Mouse (Mus musculus) C2C12 (cell line): Measurements from ENCODE around the gene Snapc3. TPM values are rescaled to one million over a fixed set of nuclear protein-coding genes. Genes with fewer than 3 reads are reported as not detected.
A peak's percentile ranks its signal among the peaks of the same experiment; 100 is the strongest.
"Not testable (repeated sequence)": the region's sequence is repeated elsewhere in the genome, so short reads cannot be mapped to it uniquely, and the experiment has no call there.

ENCODE experiments used
- H3K27me3 ChIP-seq: one replicate; pipeline ENCODE4 v1.6.1; 2011; ENCODE audit not compliant: control insufficient read depth, insufficient read depth, insufficient read length
- H3K36me3 ChIP-seq: one replicate; pipeline ENCODE4 v1.6.1; 2011; ENCODE audit not compliant: control insufficient read depth, insufficient read depth
- H3K4me3 ChIP-seq: one replicate; pipeline ENCODE4 v1.5.1; 2011; ENCODE audit warnings: mild to moderate bottlenecking, control low read depth; ENCODE audit not compliant: poor library complexity, insufficient read depth, severe bottlenecking
- H3K79me2 ChIP-seq: one replicate; pipeline ENCODE4 v1.6.1; 2011; ENCODE audit not compliant: control insufficient read depth, insufficient read depth
- H3K79me3 ChIP-seq: one replicate; pipeline ENCODE4 v1.6.1; 2011; ENCODE audit warnings: low read depth, control low read depth
- H3ac ChIP-seq: one replicate; pipeline ENCODE3; 2011; ENCODE audit warnings: low read depth; ENCODE audit not compliant: control insufficient read depth, insufficient read length
- CEBPB ChIP-seq: IDR thresholded peaks from one replicate; pipeline ENCODE4 v1.6.1; 2011; ENCODE audit warnings: low read depth, mild to moderate bottlenecking, control low read depth, moderate library complexity
- CTCF ChIP-seq: IDR thresholded peaks from one replicate; pipeline ENCODE4 v1.5.1; 2011; ENCODE audit not compliant: control insufficient read depth, insufficient read depth, insufficient read length
- FOSL1 ChIP-seq: IDR thresholded peaks from one replicate; pipeline ENCODE4 v1.8.0; 2011; ENCODE audit warnings: mild to moderate bottlenecking, low read length; ENCODE audit not compliant: poor library complexity, insufficient read depth, severe bottlenecking
- MAX ChIP-seq: IDR thresholded peaks from one replicate; pipeline ENCODE4 v1.6.1; 2011; ENCODE audit warnings: mild to moderate bottlenecking, control low read depth
- MYOD1 ChIP-seq: IDR thresholded peaks from one replicate; pipeline ENCODE4 v1.6.1; 2011; ENCODE audit warnings: low read depth; ENCODE audit not compliant: control insufficient read depth, insufficient read length
- MYOG ChIP-seq: IDR thresholded peaks from one replicate; pipeline ENCODE4 v1.6.1; 2011; ENCODE audit not compliant: control insufficient read depth, insufficient read length; ENCODE audit errors: extremely low read depth
- USF1 ChIP-seq: IDR thresholded peaks from one replicate; pipeline ENCODE4 v1.6.1; 2011; ENCODE audit warnings: low read depth, mild to moderate bottlenecking, control low read depth, moderate library complexity
- polyA plus RNA-seq: library from polyadenylated mRNA; unstranded; fragments of >200 nt; fragmentation: generic; extraction: Trizol; gene quantifications from one replicate; pipeline ENCODE4 v1.2.1, GENCODE M21; 2012; ENCODE audit warnings: missing spikeins

Gene Snapc3
- polyA plus RNA-seq, 1 experiment = 13.4 TPM

DNA sequence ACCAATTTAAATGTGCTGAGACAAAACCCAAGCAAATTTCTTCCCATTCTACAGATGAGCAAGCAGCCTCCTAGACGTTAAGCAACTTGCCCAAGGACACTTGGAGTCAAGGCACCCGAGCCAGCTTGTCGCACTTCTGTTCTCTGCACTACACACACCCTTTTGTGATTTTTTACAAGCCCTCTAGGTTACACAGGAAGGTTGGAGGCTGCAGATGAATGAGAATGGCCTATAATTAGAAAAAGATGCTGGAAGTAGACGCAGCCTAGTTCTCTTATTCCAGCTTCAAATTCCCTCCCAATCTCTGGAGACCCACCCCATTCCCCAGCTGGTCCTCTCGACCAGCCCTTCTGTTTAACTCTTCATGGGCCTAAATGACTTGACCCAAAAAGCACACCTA lies 71.6 kb downstream of the Snapc3 start:
- TF ChIP-seq MYOG = no peak
- TF ChIP-seq CTCF = no peak
- no peak for TF ChIP-seq CEBPB
- Histone ChIP-seq H3K27me3 (no peaks in the 10 kb centered on the region), H3K4me3 (no peak overlapping the region), H3K79me2 (peaks cover 15% of the 10 kb centered on the region), H3K79me3 (peaks cover 15% of the 10 kb centered on the region), H3ac (no peak overlapping the region), H3K36me3 (peaks cover 3% of the 10 kb centered on the region)

DNA sequence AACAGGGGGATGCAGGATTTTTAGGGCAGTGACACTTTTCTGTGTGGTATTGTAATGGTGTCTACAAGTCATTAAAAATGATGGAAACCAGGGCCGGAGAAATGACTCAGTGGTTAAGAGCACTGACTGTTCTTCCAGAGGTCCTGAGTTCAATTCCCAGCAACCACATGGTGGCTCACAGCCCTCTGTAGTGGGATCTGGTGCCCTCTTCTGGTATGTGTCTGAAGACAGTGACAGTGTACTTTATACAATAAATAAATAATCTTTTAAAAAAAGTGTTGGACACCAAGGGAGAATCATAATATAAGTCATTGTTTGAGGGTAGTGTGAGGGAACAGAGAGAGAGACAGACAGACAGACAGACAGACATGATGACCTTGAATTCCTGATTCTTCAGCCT lies 75.6 kb downstream of the Snapc3 start:
- H3K27me3 ChIP-seq = no peaks in the 10 kb centered on the region
- H3ac ChIP-seq = no peak overlapping the region
- TF ChIP-seq CTCF (no peak), CEBPB (no peak), MYOG (no peak), MYOD1 (no peak), USF1 (no peak), MAX (no peak), FOSL1 (no peak)
- H3K79me3 ChIP-seq = no peaks in the 10 kb centered on the region
- H3K36me3 ChIP-seq = no peaks in the 10 kb centered on the region
- no peaks in the 10 kb centered on the region for H3K79me2 ChIP-seq
- no peak overlapping the region for H3K4me3 ChIP-seq

DNA sequence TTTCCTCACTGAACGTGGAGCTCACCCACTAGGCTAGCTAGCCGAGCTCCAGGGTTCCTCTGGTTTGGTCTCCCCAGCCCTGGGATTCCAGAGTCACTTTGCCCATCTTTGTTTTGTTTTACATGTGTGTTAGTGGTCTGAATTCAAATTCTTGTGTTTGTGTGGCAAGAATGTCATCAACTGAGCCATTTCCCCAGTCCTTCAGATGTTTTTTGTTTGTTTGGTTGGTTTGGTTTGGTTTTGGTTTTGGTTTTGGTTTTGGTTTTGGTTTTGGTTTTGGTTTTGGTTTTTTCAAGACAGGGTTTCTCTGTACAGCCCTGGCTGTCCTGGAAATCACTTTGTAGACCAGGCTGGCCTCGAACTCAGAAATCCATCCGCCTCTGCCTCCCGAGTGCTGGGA lies 79.5 kb downstream of the Snapc3 start:
- H3K27me3 ChIP-seq, H3K79me3 ChIP-seq, H3K4me3 ChIP-seq, H3K79me2 ChIP-seq, H3K36me3 ChIP-seq, H3ac ChIP-seq: not testable (repeated sequence)

DNA sequence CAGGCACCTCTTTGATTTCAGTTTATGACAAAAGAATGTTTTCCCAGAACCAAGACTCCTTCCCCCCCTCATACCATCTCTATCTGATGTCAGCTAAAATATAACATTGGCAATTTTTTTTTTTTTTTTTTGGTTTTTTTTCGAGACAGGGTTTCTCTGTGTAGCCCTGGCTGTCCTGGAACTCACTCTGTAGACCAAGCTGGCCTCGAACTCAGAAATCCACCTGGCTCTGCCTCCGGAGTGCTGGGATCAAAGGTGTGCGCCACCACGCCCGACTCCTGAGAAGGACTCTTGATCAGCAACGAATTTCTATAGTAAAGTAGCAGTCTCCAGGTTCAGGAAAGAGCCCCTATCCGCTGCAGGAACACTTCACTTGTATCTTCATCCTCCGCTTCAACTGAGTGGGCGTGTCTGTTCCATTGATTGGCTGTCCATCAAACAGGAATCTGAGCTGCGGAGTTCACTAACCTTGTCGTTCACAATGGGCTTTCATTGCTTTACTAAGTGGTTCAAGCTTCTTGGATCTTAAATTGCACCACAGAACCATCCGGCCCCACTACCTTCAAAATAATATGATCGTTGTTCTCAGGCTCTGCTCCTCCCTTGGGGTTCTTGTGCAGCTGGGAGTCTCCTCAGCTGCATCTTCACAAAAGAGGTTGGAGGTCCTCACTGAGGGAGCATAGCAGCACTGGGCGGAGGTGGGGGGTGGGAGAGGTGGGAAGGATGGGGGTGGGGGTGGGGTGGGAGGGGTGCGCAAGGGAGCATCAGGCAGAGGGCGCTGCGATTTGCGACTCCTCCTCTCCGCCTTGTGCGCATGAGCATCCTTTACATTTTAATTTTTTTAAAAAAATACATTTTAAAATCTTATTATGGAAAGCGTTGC lies 82.9 kb downstream of the Snapc3 start:
- no peaks in the 10 kb centered on the region for H3K79me3 ChIP-seq
- TF ChIP-seq USF1 = no peak
- TF ChIP-seq MYOD1 = no peak
- TF ChIP-seq MAX = no peak
- TF ChIP-seq CTCF = no peak
- H3K36me3 ChIP-seq = no peaks in the 10 kb centered on the region
- no peak overlapping the region for H3K4me3 ChIP-seq
- H3K79me2 ChIP-seq = no peaks in the 10 kb centered on the region
- no peaks in the 10 kb centered on the region for H3K27me3 ChIP-seq
- H3ac ChIP-seq = no peak overlapping the region

DNA sequence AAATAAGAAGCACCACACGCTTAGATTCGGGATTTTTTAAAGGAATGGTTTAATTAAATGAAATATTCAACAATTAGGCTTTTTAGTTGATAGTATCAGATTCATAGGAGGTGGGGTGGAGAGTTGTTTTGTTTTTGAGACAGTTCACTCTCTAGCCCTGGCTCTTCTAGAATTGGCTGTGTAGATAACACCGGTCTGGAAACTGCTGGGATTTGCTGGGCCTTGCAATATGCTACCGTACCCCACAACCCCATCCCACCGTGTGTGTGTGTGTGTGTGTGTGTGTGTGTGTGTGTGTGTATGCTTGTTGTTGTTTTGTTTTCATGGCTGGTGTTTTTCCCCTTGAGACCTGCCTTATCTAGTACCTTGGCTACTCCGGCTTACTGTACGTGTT lies 83.5 kb downstream of the Snapc3 start:
- no peak overlapping the region for H3ac ChIP-seq
- no peak for TF ChIP-seq MYOG
- TF ChIP-seq CTCF = no peak
- TF ChIP-seq USF1 = no peak
- no peak for TF ChIP-seq CEBPB
- no peak for TF ChIP-seq MYOD1
- TF ChIP-seq MAX = no peak
- TF ChIP-seq FOSL1 = no peak
- no peak overlapping the region for H3K4me3 ChIP-seq
- no peaks in the 10 kb centered on the region for H3K79me3 ChIP-seq
- no peaks in the 10 kb centered on the region for H3K36me3 ChIP-seq
- no peaks in the 10 kb centered on the region for H3K27me3 ChIP-seq
- H3K79me2 ChIP-seq = no peaks in the 10 kb centered on the region

DNA sequence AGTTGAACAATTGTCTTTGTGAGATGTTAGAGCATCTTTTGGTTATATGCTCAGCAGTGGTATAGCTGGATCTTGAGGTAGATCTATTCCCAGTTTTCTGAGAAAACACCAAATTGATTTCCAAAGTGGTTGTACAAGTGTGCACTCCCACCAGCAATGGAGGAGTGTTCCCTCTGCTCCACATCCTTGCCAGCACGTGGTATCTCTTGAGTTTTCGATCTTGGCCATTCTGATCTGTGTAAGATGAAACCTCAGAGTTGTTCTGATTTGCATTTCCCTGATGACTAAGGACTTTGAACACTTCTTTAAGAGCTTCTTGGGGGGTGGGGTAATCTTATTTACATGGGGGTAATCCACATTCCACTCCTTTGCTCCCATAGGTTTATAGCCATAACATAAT lies 92.1 kb downstream of the Snapc3 start:
- peak; percentile 26 for TF ChIP-seq USF1
- TF ChIP-seq CTCF = no peak

More for the DNA sequence above, 92.1 kb downstream of the Snapc3 start:
- no peak overlapping the region for H3K4me3 ChIP-seq
- no peak overlapping the region for H3ac ChIP-seq
- H3K79me3 ChIP-seq = no peaks in the 10 kb centered on the region
- H3K79me2 ChIP-seq = no peaks in the 10 kb centered on the region
- no peaks in the 10 kb centered on the region for H3K27me3 ChIP-seq
- no peaks in the 10 kb centered on the region for H3K36me3 ChIP-seq
